Mouse (Mus musculus): ENCODE measurements around the gene Myo1a.

DNA sequence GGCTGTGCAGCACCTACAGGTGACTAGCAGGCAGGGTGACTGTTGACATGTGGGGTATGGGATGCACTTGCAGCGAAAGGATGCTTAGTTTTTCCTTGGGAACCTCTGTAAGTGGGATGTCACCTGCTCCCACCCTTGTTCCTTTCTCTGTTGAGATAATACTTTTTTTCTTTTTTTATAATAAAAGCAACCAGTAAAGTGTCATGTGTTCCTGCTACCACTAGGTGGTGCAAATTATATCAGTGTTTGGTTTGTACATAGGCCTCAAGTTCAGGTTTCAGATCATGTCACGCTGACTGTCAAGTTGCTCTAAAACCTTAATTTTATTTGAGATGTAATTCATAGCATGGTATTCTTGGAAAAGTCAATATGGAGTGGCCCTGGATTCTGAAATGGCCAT lies 10.3 kb upstream of the Myo1a start:
- no peak for TF ChIP-seq POLR2A (IDR thresholded peaks at IDR 0.05; ENCODE audit: low read depth, low read length)
- no peak for TF ChIP-seq CTCF (IDR thresholded peaks at IDR 0.05; ENCODE audit: borderline replicate concordance, insufficient read depth, low read length)

Data from embryonic fibroblast, embryonic 13.5 days (primary cell).